In the genomic region with DNA sequence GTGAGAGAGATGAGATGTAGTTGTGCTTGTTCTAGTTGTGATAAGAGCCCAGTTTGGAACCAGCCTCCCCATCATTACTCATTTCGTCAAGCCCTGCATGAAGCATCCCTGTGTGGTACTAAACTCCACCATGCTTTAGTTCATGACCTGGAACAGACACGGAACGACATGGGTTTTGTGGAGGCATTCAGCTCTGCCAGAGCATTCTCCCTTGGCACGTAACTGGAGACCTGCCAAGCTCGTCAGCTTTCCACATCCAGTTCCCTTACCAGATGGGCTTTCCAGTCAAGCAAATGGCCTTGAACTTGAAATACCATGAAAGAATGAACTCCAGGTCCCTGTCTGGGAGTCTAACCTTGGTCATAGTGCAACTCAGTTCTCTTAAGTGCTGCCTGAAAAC, we compare ENCODE assay signal across 18 mouse cellular contexts.
DNase-seq lines count a peak whose midpoint lies in the region; ATAC-seq and TF ChIP-seq lines count a peak whose summit lies in the region.
"Had no signal": no experiment of that assay in that cellular context is flagged by ENCODE, and none has a peak within 500 bp of the region (broad histone marks: within the 10 kb centered on the region; RNA-seq: fewer than 3 reads in every experiment).

No protein-coding gene starts in this region.

- H3K9me3 ChIP-seq in hindbrain, postnatal 0 days (ENCODE audit: low read length) = no peaks in the 10 kb centered on the region
- no peaks in the 10 kb centered on the region for H3K9me3 ChIP-seq in hindbrain, embryonic 10.5 days
- no peaks in the 10 kb centered on the region for H3K9me3 ChIP-seq in intestine, embryonic 16.5 days (ENCODE audit: control insufficient read depth, low read length)
- H3K9me3 ChIP-seq: hindbrain, embryonic 12.5 days had no signal

- no peak overlapping the region for H3K4me2 ChIP-seq in hindbrain, postnatal 0 days (ENCODE audit: low read depth, low read length)
- no peak overlapping the region for H3K4me2 ChIP-seq in intestine, embryonic 16.5 days (ENCODE audit: low read depth, low read length)
- H3K4me2 ChIP-seq: hindbrain, embryonic 12.5 days had no signal

- no peak for ATAC-seq in hindbrain, postnatal 0 days
- no peak for ATAC-seq in intestine, embryonic 16.5 days
- ATAC-seq: liver, postnatal 0 days had no signal

- peak; percentile 77 to 82 for DNase-seq in cerebellum, postnatal 10 days
- no peak for DNase-seq in cerebellum, adult 9-10 months
- DNase-seq in hindbrain, postnatal 0 days (ENCODE audit: low spot score) = peak; percentile 19
- DNase-seq in hindbrain, embryonic 10.5 days (ENCODE audit: low spot score) = no peak
- DNase-seq in adrenal gland, adult 18-20 months (ENCODE audit: low spot score in 2 of 2) = peak; percentile 26 to 30
- peak; percentile 31 for DNase-seq in brain, adult 2 months (ENCODE audit: low read depth, low spot score)
- DNase-seq in testis, postnatal 14 days (ENCODE audit: low spot score) = no peak
- DNase-seq: B cell, adult 2 months; gastrocnemius, postnatal 36 days; liver, postnatal 0 days; midbrain, embryonic 14.5 days; right cerebral cortex, postnatal 14 days; thymus, adult 18-20 months had no signal

- no peak overlapping the region for H3K9ac ChIP-seq in hindbrain, postnatal 0 days (replicated peaks; ENCODE audit: low read length)
- H3K9ac ChIP-seq in intestine, embryonic 16.5 days (ENCODE audit: low read depth, low read length) = no peak overlapping the region
- H3K9ac ChIP-seq: hindbrain, embryonic 12.5 days; liver, postnatal 0 days had no signal

- H3K4me1 ChIP-seq in hindbrain, postnatal 0 days (ENCODE audit: insufficient read depth, low read length) = no peaks in the 10 kb centered on the region
- no peaks in the 10 kb centered on the region for H3K4me1 ChIP-seq in hindbrain, embryonic 10.5 days (replicated peaks)
- no peaks in the 10 kb centered on the region for H3K4me1 ChIP-seq in intestine, embryonic 16.5 days (ENCODE audit: control insufficient read depth, insufficient read depth, low read length)
- H3K4me1 ChIP-seq: hindbrain, embryonic 12.5 days had no signal

- H3K27me3 ChIP-seq in hindbrain, postnatal 0 days (ENCODE audit: insufficient read depth, low read length) = no peaks in the 10 kb centered on the region
- H3K27me3 ChIP-seq in hindbrain, embryonic 10.5 days (ENCODE audit: insufficient read depth, poor library complexity, severe bottlenecking) = no peaks in the 10 kb centered on the region
- no peaks in the 10 kb centered on the region for H3K27me3 ChIP-seq in intestine, embryonic 16.5 days (replicated peaks; ENCODE audit: control insufficient read depth, insufficient read depth, low read length)
- H3K27me3 ChIP-seq: hindbrain, embryonic 12.5 days had no signal

- H3K36me3 ChIP-seq in hindbrain, postnatal 0 days (ENCODE audit: insufficient read depth, low read length) = no peaks in the 10 kb centered on the region
- H3K36me3 ChIP-seq in hindbrain, embryonic 10.5 days = no peaks in the 10 kb centered on the region
- H3K36me3 ChIP-seq in intestine, embryonic 16.5 days (ENCODE audit: control insufficient read depth, insufficient read depth, low read length) = no peaks in the 10 kb centered on the region
- H3K36me3 ChIP-seq: hindbrain, embryonic 12.5 days had no signal

- H3K27ac ChIP-seq in hindbrain, postnatal 0 days = no peak overlapping the region
- H3K27ac ChIP-seq in hindbrain, embryonic 10.5 days = no peak overlapping the region
- no peak overlapping the region for H3K27ac ChIP-seq in intestine, embryonic 16.5 days (ENCODE audit: low read length)
- H3K27ac ChIP-seq: hindbrain, embryonic 12.5 days; kidney, postnatal 0 days; macrophage had no signal

- no peak for TF ChIP-seq CTCF in hindbrain, postnatal 0 days (IDR thresholded peaks at IDR 0.05; ENCODE audit: low read depth)

- WGBS in hindbrain, postnatal 0 days = 39% methylated on average over 5 of the region's 5 CpGs
- 86% methylated on average over 5 of the region's 5 CpGs for WGBS in hindbrain, embryonic 10.5 days
- WGBS in intestine, embryonic 16.5 days = 82% methylated on average over 5 of the region's 5 CpGs

- H3K4me3 ChIP-seq in hindbrain, postnatal 0 days (ENCODE audit: low read length) = no peak overlapping the region
- no peak overlapping the region for H3K4me3 ChIP-seq in hindbrain, embryonic 10.5 days
- no peak overlapping the region for H3K4me3 ChIP-seq in intestine, embryonic 16.5 days (ENCODE audit: low read length)
- H3K4me3 ChIP-seq: erythroblast, embryonic 14.5 days; hindbrain, embryonic 12.5 days had no signal

Comparison
In these comparisons a context has a peak if more than half of its experiments do, and no peak if none do; other contexts are left out.
1. DNase-seq: peak in cerebellum, postnatal 10 days (2 of 2), hindbrain, postnatal 0 days (single experiment), adrenal gland, adult 18-20 months (2 of 2) and brain, adult 2 months (single experiment); none in cerebellum, adult 9-10 months (single experiment), hindbrain, embryonic 10.5 days (single experiment) and testis, postnatal 14 days (single experiment).